Comparison of ENCODE assay signal across 19 mouse cellular contexts in the genomic region with DNA sequence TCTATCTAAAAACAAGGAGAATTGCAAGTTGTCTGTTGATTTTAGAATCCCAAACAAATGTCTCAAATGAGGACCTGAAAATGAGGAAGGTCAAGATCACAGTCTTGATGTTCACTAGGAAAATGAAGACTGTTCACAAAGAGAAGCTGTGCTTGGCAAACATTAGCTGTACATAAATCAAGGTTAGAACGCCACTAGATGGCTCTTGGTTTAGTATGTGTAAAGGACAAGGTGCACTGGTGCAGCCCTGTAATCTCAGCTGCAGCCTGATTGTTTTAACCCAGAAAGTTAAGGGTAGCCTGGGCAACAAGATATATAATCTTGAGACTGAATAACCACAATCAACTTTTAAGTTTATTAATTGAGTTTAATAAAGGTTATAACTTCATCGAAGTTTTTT. TPM values are rescaled to one million over a fixed set of nuclear protein-coding genes. Genes with fewer than 3 reads are reported as not detected.
DNase-seq lines count a peak whose midpoint lies in the region; ATAC-seq and TF ChIP-seq lines count a peak whose summit lies in the region.
"Had no signal": no experiment of that assay in that cellular context is flagged by ENCODE, and none has a peak within 500 bp of the region (broad histone marks: within the 10 kb centered on the region; RNA-seq: fewer than 3 reads in every experiment).

No protein-coding gene starts in this region.

- ATAC-seq in kidney, postnatal 0 days (replicated peaks; ENCODE audit: low FRiP score, low read depth), result no peak
- no peak for ATAC-seq in midbrain, postnatal 0 days (ENCODE audit: low FRiP score)
- no peak for ATAC-seq in midbrain, embryonic 13.5 days
- no peak for ATAC-seq in inflammation-experienced regulatory T-cells, adult 6 months

- peak; percentile 40; the same call in 1 of the 2 replicates for TF ChIP-seq CTCF in kidney, postnatal 0 days (IDR thresholded peaks at IDR 0.05; ENCODE audit: low read depth)
- TF ChIP-seq CTCF in midbrain, postnatal 0 days (IDR thresholded peaks at IDR 0.05), result peak; percentile 58

- no peak overlapping the region for H3K9ac ChIP-seq in kidney, postnatal 0 days (ENCODE audit: low read depth, low read length)
- H3K9ac ChIP-seq in midbrain, postnatal 0 days (replicated peaks; ENCODE audit: low read length, poor library complexity, severe bottlenecking), result no peak overlapping the region
- H3K9ac ChIP-seq in midbrain, embryonic 13.5 days (replicated peaks), result no peak overlapping the region
- H3K9ac ChIP-seq: forebrain, embryonic 12.5 days; stomach, embryonic 15.5 days had no signal

- H3K9me3 ChIP-seq in kidney, postnatal 0 days (replicated peaks; ENCODE audit: low read length), result no peaks in the 10 kb centered on the region
- no peaks in the 10 kb centered on the region for H3K9me3 ChIP-seq in midbrain, postnatal 0 days (ENCODE audit: low read length)
- H3K9me3 ChIP-seq in midbrain, embryonic 13.5 days, result no peaks in the 10 kb centered on the region
- H3K9me3 ChIP-seq: forebrain, embryonic 12.5 days; stomach, embryonic 15.5 days had no signal

- no peak overlapping the region for H3K4me2 ChIP-seq in kidney, postnatal 0 days (ENCODE audit: low read length)
- H3K4me2 ChIP-seq in midbrain, postnatal 0 days (ENCODE audit: low read depth, low read length, poor library complexity, severe bottlenecking), result no peak overlapping the region
- H3K4me2 ChIP-seq in midbrain, embryonic 13.5 days (replicated peaks), result no peak overlapping the region
- H3K4me2 ChIP-seq: forebrain, embryonic 12.5 days; heart, embryonic 11.5 days; stomach, embryonic 15.5 days had no signal

- H3K36me3 ChIP-seq in kidney, postnatal 0 days (ENCODE audit: insufficient read depth, low read length), result peaks cover 26% of the 10 kb centered on the region; the same call in 1 of the 2 replicates
- peaks cover 23% of the 10 kb centered on the region for H3K36me3 ChIP-seq in midbrain, postnatal 0 days (ENCODE audit: insufficient read depth, low read length)
- peaks cover 59% of the 10 kb centered on the region for H3K36me3 ChIP-seq in midbrain, embryonic 13.5 days

- 45% methylated on average over 2 of the region's 2 CpGs for WGBS in kidney, postnatal 0 days
- WGBS in midbrain, postnatal 0 days, result 66% methylated on average over 2 of the region's 2 CpGs
- WGBS in midbrain, embryonic 13.5 days, result 80% methylated on average over 2 of the region's 2 CpGs

- H3K4me3 ChIP-seq in kidney, postnatal 0 days (replicated peaks; ENCODE audit: low read depth, low read length), result no peak overlapping the region
- H3K4me3 ChIP-seq in midbrain, postnatal 0 days (ENCODE audit: low read depth, low read length), result no peak overlapping the region
- H3K4me3 ChIP-seq in midbrain, embryonic 13.5 days (replicated peaks), result no peak overlapping the region
- H3K4me3 ChIP-seq: forebrain, embryonic 12.5 days; stomach, embryonic 15.5 days had no signal

- no peaks in the 10 kb centered on the region for H3K4me1 ChIP-seq in kidney, postnatal 0 days (replicated peaks; ENCODE audit: insufficient read depth, low read length)
- H3K4me1 ChIP-seq in midbrain, postnatal 0 days (ENCODE audit: insufficient read depth, low read length), result no peaks in the 10 kb centered on the region
- no peaks in the 10 kb centered on the region for H3K4me1 ChIP-seq in midbrain, embryonic 13.5 days (replicated peaks)
- H3K4me1 ChIP-seq: forebrain, embryonic 12.5 days; stomach, embryonic 15.5 days had no signal

- H3K27ac ChIP-seq in kidney, postnatal 0 days, result no peak overlapping the region
- no peak overlapping the region for H3K27ac ChIP-seq in midbrain, postnatal 0 days (ENCODE audit: low read depth, low read length)
- H3K27ac ChIP-seq in midbrain, embryonic 13.5 days, result no peak overlapping the region
- H3K27ac ChIP-seq: forebrain, embryonic 12.5 days; stomach, embryonic 15.5 days had no signal

- intact Hi-C loops in heart, postnatal 25 days (cut with DNase I), result no loop called here

- DNase-seq in heart, adult 11 months, result peak; percentile 3
- DNase-seq in heart, postnatal 25 days (ENCODE audit: low spot score), result no peak
- peak; percentile 29 for DNase-seq in kidney, postnatal 0 days (ENCODE audit: low spot score)
- no peak for DNase-seq in kidney, adult 18-20 months
- DNase-seq in midbrain, postnatal 0 days (ENCODE audit: low spot score), result peak; percentile 45
- DNase-seq: adrenal gland, adult 8-10 months; cerebellum, adult 11-12 months; cerebellum, postnatal 25 days; gastrocnemius, postnatal 14 days; heart, postnatal 4 days; kidney, adult 9 months; kidney, postnatal 4 days; lung, postnatal 36 days; retina, postnatal 1 day had no signal

- no peaks in the 10 kb centered on the region for H3K27me3 ChIP-seq in kidney, postnatal 0 days (ENCODE audit: insufficient read depth, low read length)
- no peaks in the 10 kb centered on the region for H3K27me3 ChIP-seq in midbrain, postnatal 0 days (ENCODE audit: insufficient read depth, low read length)
- no peaks in the 10 kb centered on the region for H3K27me3 ChIP-seq in midbrain, embryonic 13.5 days
- H3K27me3 ChIP-seq: forebrain, embryonic 12.5 days; stomach, embryonic 15.5 days had no signal

RNA-seq across cellular contexts. Expression of a gene that starts 12.4 kb away (rescaled TPM):
- 10 to 100 TPM; 12.9 to 14.7 TPM for total RNA-seq in heart, postnatal 25 days (2021)
- polyA plus RNA-seq in kidney, postnatal 0 days (2015; fragmentation: Nextera tagmentation; extraction: Ambion mirVana), result 16.8 and 18.6 TPM in 2 replicates
- total RNA-seq in midbrain, postnatal 0 days (2014; rRNA removed), result 28.8 and 32.3 TPM in 2 replicates
- 9.4 and 9.6 TPM in 2 replicates for polyA plus RNA-seq in midbrain, postnatal 0 days (2015; fragmentation: Nextera tagmentation; extraction: Ambion mirVana)
- polyA plus RNA-seq in midbrain, embryonic 13.5 days (2015; fragmentation: Nextera tagmentation; extraction: Ambion mirVana), result 13.4 and 16.4 TPM in 2 replicates
- polyA plus RNA-seq in inflammation-experienced regulatory T-cells, adult 6 months (2017; shearing (Covaris generic)), result 1 to 10 TPM; 4.6 to 6.9 (median 4.6) TPM

RNA-seq across cellular contexts. Expression of a gene that starts 30.0 kb away (rescaled TPM):
- 1 to 10 TPM; 7.5 to 9.5 TPM for total RNA-seq in heart, postnatal 25 days (2021)
- 26.4 and 27.7 TPM in 2 replicates for polyA plus RNA-seq in kidney, postnatal 0 days (2015; fragmentation: Nextera tagmentation; extraction: Ambion mirVana)
- 13.0 and 22.2 TPM in 2 replicates for total RNA-seq in midbrain, postnatal 0 days (2014; rRNA removed)
- polyA plus RNA-seq in midbrain, postnatal 0 days (2015; fragmentation: Nextera tagmentation; extraction: Ambion mirVana), result 16.5 and 20.6 TPM in 2 replicates
- polyA plus RNA-seq in midbrain, embryonic 13.5 days (2015; fragmentation: Nextera tagmentation; extraction: Ambion mirVana), result 22.8 and 23.1 TPM in 2 replicates
- polyA plus RNA-seq in inflammation-experienced regulatory T-cells, adult 6 months (2017; shearing (Covaris generic)), result 10 to 100 TPM; 11.9 to 37.0 (median 29.9) TPM

Comparison
In these comparisons a context has a peak if more than half of its experiments do, and no peak if none do; other contexts are left out.
1. DNase-seq: peak in heart, adult 11 months (single experiment), kidney, postnatal 0 days (single experiment) and midbrain, postnatal 0 days (single experiment); none in heart, postnatal 25 days (single experiment) and kidney, adult 18-20 months (single experiment).